Mouse (Mus musculus): Measurements from ENCODE around the gene Itgb7.

The Itgb7 gene

GRCm38 (mm10) chr15:102175736-102176319 is 55.9 kb downstream of the Itgb7 start:
- in situ Hi-C loops (cut with MboI; ENCODE audit: unreplicated experiment in 2 of 2) = loop anchor here (5.0 kb wide), 1 partner anchor 46 kb away; no protein-coding TSS in a partner anchor

DNA sequence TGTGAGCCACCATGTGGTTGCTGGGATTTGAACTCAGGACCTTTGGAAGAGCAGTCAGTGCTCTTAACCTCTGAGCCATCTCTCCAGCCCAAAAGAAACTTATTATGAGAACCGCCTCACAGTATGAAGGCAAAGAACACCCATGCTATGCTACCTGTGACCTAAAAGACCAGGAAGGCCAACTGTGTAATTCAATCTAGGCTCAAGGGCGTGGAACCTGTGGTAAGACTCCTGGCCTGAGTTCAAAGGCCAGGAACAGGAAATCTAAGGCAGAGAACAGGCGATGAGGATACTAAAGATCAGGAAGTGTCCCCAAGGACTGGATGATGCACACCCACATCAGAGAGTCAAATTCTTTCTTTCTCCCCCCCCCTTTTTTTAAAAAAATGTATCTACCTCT is 58.2 kb downstream of the Itgb7 start:
- in situ Hi-C loops (cut with MboI; ENCODE audit: unreplicated experiment in 2 of 2) = no loop called here

- in situ Hi-C loops (cut with MboI; ENCODE audit: unreplicated experiment in 2 of 2) = no loop called here
These were observed 62.7 kb downstream of the Itgb7 start for GRCm38 (mm10) chr15:102169064-102169463.

DNA sequence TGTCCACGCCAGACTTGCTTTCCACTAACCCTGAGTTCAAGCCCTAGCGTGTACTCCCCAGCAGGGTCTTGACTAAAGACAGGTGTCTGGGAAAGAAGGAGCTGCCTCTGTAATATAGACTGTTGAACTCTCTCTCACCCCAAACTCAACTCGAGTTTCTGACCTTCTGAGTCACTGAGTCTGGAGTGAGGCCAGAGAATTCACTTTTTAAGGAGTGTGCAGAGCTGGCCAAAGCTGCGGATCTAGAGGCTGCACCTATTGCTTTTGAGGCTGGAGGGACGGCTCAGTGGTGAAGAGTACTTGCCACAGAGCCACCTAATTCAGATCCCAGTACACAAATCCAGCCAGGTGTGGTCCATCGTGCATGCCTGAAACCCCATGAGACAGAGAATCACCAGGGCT is 64.1 kb downstream of the Itgb7 start:
- in situ Hi-C loops (cut with MboI; ENCODE audit: unreplicated experiment in 2 of 2) = no loop called here

Measured in v-Abl transformed pro-B cells (cell line).